Mouse (Mus musculus): Measurements from ENCODE around the gene Myo3b.

- TF ChIP-seq CTCF (IDR thresholded peaks at IDR 0.05; ENCODE audit: extremely low read depth, insufficient read length, insufficient replicate concordance, low read depth, low read length) (no peak), POLR2A (IDR thresholded peaks at IDR 0.05; ENCODE audit: low read depth, low read length) (no peak)
Observed at GRCm38 (mm10) chr2:70406846-70407245, 367.9 kb downstream of the Myo3b start.
